Mouse (Mus musculus): ENCODE measurements around the gene Bap1. TPM values are rescaled to one million over a fixed set of nuclear protein-coding genes. Genes with fewer than 3 reads are reported as not detected.

Bap1 gene
- polyA plus RNA-seq, 1 experiment, result 43.2 TPM

DNA sequence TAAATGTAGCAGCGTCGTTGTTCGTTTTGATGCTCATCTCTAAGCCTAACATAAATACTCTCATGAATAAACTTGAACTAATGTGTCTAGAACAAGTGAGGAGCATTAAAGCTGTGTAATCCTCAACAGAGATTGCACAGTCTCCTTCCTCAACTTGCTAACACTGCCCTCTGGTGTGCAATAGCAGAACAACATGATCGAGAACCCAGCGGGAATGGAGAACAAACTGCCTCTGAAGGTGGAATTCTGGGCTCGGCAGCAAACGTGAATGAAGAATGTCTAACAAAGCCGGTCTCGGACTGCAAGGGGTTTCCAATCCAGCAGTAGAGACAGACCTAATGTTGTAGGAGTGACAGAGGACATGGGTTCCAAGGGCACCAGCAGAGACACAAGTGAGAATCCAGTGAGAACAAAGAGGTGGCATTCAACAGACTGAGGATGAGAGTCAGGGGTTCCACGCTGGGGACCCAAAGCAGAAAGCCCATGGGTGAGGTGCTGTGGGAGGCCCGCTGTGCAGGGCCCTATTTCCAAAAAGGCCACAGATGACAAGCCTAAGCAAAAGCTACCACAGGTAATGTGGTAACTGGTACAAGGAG lies 17.2 kb upstream of the Bap1 start:
- DNase-seq (ENCODE audit: low spot score), result no peak

DNA sequence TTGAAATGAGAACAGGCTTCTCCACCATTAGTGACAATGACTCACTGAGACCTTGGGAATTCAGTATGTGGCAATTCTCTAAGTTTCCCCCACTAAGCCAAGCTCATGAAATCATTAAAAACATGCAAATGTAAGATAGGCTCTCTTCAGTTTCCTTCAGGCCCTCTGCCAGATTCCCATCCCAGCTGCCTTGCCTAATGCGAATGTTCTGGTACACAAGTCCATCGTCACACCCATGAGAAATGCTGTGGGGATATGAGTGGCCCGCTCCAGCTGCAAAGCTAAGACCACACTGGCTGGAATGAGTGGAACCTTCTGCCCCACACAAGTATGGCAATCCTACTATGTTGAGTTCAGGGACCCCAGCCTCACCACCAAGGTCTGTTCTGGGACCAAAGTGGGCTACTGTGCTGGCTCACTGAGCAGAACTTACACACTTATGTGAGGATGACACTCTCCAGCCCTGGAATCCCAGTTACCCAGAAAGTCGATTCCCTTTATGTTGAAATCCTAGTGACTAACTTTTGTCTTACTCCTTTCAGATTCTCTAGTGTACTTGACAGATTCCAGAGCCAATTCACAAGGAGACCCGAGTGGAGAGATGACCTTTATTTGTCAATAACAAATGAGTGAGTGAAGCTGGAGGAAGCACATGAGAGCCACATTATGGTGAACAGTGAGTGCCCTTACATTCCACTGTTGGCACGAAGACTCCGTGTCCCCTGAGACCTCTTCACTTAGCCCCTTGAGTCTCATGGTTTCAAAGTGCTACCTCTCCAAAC lies 14.0 kb upstream of the Bap1 start:
- no peak for DNase-seq (ENCODE audit: low spot score)

DNA sequence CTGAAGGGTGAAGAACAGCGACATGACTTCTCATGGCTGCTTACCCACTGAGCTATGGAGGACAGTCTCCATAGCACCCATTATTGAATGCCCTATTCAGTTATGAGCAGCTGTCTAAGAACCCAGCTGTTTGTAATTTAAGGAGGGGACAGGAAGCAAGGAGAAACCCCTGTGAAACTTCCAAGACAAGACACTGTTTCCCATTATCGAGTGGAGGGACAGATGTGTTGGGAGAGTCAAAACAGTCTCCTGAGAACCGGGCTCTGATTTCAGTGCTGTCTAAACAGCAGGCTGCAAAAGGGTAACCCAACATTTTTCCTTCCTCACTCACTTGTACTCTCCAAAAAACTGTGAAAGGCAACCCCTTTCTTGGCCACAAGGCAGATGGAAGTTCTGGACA lies 10.7 kb upstream of the Bap1 start:
- no peak for DNase-seq (ENCODE audit: low spot score)

DNA sequence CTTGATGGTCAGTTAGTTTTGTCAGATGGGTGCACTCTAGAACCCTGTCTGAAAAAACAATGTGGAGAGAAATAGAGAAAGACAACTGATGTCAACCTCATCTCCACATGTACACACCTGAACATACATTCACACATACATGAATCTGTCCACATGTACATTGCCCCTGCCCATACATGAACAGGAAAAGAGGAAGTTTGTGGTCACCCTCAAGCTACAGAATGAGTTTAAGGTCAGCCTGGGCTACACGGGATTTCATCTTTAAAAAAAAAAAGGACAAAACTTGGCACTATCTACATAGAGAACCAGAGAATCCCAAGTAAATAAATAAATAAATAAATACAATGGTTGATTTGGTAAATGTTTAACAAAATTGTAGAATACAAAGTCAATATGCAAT lies 6.5 kb upstream of the Bap1 start:
- DNase-seq (ENCODE audit: low spot score), result no peak

DNA sequence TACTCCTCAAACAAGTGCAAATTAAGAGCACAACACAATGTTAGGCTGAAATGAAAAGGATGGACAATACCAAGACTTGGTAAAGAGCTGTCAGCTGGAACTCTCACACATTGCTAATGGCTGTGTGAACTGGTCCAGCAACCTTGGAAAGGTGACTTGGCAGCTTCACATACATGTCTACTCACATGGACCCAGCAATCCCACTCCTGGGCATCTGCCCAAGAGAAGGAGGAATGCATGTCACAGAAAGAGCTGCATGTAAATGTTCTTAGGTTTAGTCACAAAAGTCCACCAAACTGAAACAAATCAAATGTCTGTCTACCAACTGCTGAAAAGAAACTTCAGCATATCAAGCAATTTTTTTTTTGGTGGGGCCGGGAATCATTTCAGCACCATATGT lies 5.3 kb upstream of the Bap1 start:
- DNase-seq (ENCODE audit: low spot score), result no peak

DNA sequence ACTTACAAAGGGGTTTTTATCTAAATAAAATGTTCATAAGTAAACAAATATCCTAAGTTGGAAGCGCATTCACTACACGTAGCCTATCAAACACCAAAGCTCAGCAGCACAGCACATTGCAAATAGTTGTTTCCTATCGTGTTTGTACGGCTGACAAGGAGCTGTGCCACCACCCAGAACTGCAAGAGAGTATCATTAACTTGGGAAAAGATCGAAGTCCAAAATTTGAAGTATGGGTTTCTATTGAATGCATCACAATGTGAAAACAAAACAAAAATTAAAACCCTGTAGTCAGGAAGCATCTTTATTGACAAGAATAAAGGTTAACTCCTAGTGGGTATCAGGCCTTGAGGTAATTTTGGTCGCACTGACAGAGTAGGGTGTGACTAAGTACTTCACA lies 2.9 kb upstream of the Bap1 start:
- DNase-seq (ENCODE audit: low spot score), result no peak

DNA sequence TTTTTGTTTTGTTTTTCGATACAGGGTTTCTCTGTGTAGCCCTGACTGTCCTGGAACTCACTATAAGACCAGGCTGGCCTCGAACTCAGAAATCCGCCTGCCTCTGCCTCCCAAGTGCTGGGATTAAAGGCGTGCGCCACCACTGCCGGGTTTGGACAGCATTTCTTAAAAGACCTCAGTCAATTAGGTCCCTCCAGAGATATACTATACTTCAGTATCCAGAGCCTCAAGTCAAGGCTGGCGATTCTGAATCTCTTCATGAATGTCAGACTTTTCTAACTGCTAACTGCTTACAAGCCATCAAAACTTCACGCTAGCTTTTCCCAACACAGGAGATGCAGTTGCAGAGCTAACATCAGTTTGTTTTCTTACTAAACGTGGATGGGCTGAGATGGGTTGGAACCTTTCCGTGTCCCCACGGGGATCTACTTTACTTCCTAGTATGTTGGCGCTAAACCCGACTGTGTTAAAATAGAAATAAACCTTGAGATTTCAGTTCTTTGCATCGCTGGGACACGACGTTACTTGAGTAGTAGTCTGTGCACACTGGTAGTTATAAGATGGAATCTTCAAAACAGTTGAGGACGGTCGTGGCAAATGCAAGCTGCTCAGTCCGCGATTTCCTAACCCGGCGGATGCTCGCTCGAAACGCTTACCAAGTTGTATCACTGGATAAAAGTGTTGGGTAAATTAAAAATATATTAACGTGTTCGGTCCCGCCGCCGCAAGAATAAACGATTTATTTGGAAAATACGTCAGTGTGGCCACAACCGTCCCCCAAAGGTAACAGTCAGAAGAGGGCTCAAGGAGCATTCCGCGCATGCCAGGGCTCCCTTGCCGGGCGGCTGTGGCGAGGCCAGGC lies 797 bp upstream of the Bap1 start:
- no peak for DNase-seq (ENCODE audit: low spot score)

DNA sequence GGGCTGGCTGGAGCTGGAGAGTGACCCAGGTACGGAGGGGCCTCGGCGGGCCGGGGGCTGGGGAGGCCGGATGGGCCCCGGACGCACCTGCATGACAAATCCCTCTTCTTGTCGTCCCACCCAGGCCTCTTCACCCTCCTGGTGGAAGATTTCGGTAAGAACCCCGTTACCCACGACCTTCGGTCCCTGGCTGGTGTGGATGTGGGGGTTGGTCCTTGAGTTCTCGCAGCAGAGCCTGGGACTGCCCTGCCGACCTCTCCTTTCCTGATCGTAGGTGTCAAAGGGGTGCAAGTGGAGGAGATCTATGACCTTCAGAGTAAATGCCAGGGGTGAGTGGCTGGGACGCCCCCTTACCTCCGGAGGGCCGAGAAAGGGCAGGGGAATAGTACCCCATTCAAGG lies 376 bp downstream of the Bap1 start:
- DNase-seq (ENCODE audit: low spot score), result no peak

DNA sequence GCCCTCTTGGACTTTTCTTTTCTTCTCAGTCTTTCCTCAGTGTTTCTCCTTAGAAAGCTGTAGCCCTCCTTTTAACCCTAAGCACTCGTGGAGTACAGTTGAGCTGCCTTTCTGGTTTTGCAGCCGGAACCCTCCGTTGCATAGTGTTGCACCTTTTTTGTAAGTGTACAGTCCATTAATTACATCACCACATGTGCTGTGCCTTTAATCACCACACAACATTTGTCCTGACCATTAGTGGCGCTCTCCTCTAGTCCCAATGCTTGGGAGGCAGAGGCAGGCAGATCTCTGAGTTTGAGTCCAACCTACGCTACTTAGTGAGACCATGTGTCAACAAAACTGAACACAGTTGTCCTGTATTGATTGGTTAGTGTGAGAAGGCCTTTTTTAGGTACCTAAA lies 841 bp downstream of the Bap1 start:
- no peak for DNase-seq (ENCODE audit: low spot score)

DNA sequence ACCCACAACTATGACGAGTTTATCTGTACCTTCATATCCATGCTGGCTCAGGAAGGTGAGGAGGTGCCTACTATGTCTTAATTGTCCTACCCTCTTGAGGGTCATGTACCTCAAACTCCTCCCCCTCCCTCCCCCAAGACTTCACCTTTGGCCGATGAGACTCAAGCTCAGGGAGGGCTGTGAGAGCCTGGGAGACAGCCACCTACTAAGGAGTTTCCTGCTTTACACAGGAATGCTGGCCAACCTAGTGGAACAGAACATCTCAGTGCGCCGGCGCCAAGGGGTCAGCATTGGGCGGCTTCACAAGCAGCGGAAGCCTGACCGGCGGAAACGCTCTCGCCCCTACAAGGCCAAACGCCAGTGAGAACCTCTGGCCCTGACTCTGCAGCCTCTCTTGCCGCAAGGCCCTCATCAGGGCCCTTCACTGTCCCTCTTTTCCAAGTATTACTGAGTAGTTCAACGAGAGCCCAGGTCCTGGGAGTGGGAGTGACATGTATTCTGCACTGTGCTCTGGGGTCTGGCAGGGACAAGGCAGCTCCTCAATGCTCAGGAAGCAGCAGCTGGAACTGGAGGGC lies 7.3 kb downstream of the Bap1 start:
- DNase-seq (ENCODE audit: low spot score), result no peak

DNA sequence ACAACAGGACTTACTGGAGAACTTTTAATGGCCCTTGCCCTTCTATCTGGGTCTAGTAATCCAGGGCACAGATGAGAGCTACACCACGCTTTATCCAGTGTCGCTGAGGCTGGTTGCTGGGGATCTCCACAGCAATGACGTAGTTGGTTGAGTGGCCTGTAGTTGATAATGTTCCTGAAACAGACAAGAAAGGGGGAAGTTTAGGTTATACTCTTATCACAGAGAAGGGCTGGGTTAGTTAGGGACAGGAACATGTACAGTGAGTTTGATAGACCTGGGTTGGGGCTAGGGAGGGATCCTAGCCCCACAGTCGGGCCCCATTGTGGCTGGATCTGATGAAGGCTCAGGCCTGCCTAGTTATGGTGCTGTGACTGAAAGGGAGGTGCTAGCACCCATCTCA lies 9.1 kb downstream of the Bap1 start:
- no peak for DNase-seq (ENCODE audit: low spot score)

DNA sequence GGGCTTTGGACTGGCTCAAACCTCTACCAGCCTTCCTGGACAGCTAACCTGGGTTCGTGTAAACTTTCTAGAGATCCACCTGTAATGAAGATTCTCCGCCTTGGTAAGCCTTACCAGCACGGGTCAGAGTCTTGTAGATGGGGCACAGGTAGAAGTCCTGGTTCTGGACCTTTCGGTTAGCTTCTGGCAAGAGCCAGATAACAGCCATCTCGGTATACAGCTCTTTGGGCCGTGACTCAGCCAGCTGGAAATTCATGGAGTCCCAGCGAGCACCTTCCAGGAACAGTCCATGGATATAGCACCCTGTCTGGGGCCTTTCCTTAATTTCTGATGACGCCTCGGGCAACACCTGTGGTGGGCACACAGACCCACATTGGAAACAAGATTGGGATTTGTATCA lies 9.7 kb downstream of the Bap1 start:
- DNase-seq (ENCODE audit: low spot score), result no peak

DNA sequence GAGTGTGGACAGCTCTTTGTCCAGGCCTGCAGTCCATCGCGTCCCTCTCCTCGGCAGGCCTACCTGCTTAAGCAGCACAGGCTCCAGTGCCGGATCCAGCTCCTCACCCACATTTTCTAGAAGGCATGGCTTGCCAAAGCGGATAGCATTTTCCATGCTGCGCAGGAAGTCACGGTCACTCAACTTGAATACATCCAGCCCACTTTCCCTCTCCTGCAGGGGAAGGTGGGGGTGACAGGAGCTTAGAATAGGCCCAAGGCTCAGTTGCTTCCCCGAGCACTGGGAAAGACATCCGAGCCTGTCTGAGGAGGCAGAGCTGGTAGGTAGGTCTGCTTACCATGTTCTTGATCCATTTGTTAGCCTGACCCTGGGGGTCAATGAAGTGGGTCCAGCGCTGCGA lies 16.4 kb downstream of the Bap1 start:
- no peak for DNase-seq (ENCODE audit: low spot score)

DNA sequence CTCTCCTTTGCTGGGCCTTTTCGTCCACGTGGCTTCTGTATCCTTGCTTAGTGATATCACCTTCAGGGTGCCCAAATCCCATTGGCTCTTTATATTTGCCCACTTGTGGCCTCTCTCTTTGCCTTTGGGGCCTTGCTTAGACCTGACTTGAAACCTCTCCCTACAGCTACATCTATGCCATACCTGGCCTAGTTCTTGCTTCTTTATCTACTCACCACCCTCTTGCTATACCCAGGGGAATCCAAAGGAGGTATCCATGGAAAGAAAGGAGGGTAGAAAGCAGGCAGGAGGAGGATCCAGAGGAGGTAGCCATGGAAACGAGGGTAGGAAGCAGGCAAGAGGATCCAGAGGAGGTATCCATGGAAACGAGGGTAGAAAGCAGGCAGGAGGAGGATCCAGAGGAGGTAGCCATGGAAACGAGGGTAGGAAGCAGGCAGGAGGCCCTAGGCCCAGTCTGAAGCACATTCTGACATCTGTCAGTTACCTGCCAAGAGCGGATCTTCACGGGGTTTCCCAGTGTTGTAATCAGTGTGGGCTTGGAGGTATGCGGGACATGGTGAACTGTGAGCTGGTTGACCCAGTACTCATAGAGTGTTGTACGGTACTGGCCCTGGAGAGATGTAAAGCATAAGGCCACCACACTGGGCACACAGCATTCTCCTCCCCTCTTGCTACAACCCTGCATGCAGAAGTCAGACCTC lies 17.2 kb downstream of the Bap1 start:
- DNase-seq (ENCODE audit: low spot score), result no peak

DNA sequence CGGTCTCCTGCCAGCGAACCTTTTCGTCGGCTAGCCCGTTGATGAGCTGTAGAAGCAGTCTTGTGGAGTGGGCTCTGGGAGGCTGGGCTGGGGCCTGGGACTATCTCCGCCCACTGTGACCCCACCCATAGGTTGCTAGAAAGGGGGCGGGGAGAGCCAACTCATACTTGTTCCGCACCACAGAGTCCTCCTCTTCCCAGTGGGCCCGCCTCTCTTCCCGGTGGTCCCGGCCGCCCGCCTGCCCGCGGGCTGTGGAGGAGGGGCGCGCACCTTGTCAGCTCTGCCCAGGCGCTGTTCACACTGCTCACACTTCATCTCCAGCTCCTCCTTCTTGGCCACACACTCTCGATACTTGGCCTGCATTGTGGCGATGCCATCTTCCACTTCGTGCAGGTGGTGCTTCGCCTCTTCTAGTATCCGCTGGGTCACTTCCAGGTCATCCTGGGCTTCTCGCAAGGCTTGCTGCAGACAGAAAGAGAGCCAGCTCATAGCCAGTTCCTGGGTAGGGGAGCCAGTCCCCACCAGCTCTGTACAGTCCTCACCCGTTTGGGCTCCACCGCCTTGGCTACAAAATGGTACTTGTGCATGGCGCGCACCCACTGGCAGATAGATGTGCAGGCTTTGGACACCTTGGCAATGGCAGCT lies 18.3 kb downstream of the Bap1 start:
- DNase-seq (ENCODE audit: low spot score), result no peak

DNA sequence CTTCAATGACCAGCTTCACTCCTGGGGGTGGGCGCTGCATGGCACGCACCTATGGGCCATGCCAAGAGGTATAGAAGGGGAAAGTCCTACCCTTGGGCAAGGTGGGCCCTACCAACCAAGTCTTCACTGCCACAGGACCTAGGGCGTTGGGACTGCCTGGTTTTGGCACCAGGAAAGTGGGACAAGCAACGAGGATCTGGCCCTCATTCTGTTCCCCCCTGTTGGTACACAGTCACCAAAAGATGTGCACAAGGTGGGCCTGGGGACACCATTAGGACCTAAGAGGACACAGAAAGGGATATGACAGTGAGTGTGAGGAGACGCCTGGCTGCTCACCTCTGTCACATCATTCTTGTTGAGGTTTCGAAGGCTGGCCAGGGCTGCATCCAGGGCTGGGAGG lies 19.9 kb downstream of the Bap1 start:
- no peak for DNase-seq (ENCODE audit: low spot score)

DNA sequence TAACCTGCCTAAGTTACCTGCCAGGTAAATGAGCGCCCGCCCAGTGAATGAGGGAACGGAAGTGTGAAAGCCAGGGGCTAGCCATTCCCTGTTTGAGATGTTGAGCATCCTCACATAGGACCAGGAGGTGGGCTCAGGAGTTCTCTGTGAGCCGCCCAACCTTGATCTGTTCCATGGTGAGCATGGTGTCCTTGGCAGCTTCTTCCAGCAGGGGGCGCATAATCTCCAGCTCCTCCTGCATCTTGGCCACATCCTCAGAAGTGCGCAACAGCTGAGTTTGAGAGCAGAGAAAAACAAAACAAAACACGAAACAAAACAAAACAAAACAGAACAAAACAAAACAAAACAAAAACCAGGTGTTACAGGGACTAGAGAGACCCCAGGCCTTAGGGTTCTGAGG lies 20.9 kb downstream of the Bap1 start:
- peak; percentile 49 for DNase-seq (ENCODE audit: low spot score)

DNA sequence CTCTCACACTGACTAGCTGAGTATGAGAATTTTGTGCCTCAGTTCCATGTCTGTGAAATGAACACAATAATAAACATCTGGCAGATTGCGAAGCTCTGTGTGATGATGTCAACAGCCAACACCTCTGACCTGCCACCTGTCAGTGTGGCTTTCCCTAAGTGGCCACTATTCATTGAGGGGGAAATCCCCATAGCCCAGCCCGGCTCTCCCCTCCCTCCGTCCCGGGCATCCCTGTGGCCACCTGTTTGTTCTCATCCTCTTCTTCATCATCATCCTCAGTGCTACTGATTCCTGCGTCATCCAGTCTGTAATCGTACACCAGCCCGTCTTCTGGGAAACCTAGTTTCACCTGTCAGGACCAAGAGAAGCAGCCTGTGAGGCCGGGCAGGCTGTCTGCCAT lies 34.5 kb downstream of the Bap1 start:
- no peak for DNase-seq (ENCODE audit: low spot score)

All from urinary bladder, adult 2 months (tissue).